Mouse (Mus musculus) lung, postnatal 10 days (tissue): ENCODE measurements around the gene Epb41l2.

Source experiments
- DNase-seq: peaks from one replicate; pipeline ENCODE4 v3.0.0; 2021

Epb41l2 gene

GRCm38 (mm10) chr10:25366691-25367090 is 7.1 kb downstream of the Epb41l2 start:
- DNase-seq, result peak; percentile 22

- no peak for DNase-seq
Measured at GRCm38 (mm10) chr10:25368928-25369327, 9.3 kb downstream of the Epb41l2 start.

GRCm38 (mm10) chr10:25369691-25370090 is 10.1 kb downstream of the Epb41l2 start:
- no peak for DNase-seq

GRCm38 (mm10) chr10:25371336-25371735 is 11.7 kb downstream of the Epb41l2 start:
- no peak for DNase-seq

- no peak for DNase-seq
Measured at GRCm38 (mm10) chr10:25371915-25372371, 12.3 kb downstream of the Epb41l2 start.

GRCm38 (mm10) chr10:25372510-25373148 is 13.0 kb downstream of the Epb41l2 start:
- no peak for DNase-seq

GRCm38 (mm10) chr10:25375036-25375435 is 15.4 kb downstream of the Epb41l2 start:
- no peak for DNase-seq

GRCm38 (mm10) chr10:25380746-25381481 is 21.3 kb downstream of the Epb41l2 start:
- DNase-seq, result no peak

- peak; percentile 29 for DNase-seq
Measured at GRCm38 (mm10) chr10:25381951-25382350, 22.4 kb downstream of the Epb41l2 start.

- DNase-seq, result no peak
Measured at GRCm38 (mm10) chr10:25383171-25383570, 23.6 kb downstream of the Epb41l2 start.

GRCm38 (mm10) chr10:25384391-25384790 is 24.8 kb downstream of the Epb41l2 start:
- no peak for DNase-seq

GRCm38 (mm10) chr10:25385811-25386580 is 26.4 kb downstream of the Epb41l2 start:
- no peak for DNase-seq

GRCm38 (mm10) chr10:25386868-25387267 is 27.3 kb downstream of the Epb41l2 start:
- DNase-seq, result peak; percentile 61

- DNase-seq, result peak; percentile 27
Measured at GRCm38 (mm10) chr10:25387268-25387667, 27.7 kb downstream of the Epb41l2 start.

GRCm38 (mm10) chr10:25392786-25393185 is 33.2 kb downstream of the Epb41l2 start:
- no peak for DNase-seq

- no peak for DNase-seq
Measured at GRCm38 (mm10) chr10:25393721-25394120, 34.1 kb downstream of the Epb41l2 start.

GRCm38 (mm10) chr10:25395236-25395886 is 35.8 kb downstream of the Epb41l2 start:
- DNase-seq, result peak; percentile 16

GRCm38 (mm10) chr10:25396859-25397258 is 37.3 kb downstream of the Epb41l2 start:
- no peak for DNase-seq

- DNase-seq, result no peak
Measured at GRCm38 (mm10) chr10:25397767-25398690, 38.4 kb downstream of the Epb41l2 start.

- no peak for DNase-seq
Measured at GRCm38 (mm10) chr10:25399016-25399415, 39.4 kb downstream of the Epb41l2 start.

- no peak for DNase-seq
Measured at GRCm38 (mm10) chr10:25400076-25400475, 40.5 kb downstream of the Epb41l2 start.

GRCm38 (mm10) chr10:25400646-25401045 is 41.0 kb downstream of the Epb41l2 start:
- no peak for DNase-seq
